Mouse (Mus musculus): ENCODE data around the gene Hoxc10.

Gene Hoxc10

DNA sequence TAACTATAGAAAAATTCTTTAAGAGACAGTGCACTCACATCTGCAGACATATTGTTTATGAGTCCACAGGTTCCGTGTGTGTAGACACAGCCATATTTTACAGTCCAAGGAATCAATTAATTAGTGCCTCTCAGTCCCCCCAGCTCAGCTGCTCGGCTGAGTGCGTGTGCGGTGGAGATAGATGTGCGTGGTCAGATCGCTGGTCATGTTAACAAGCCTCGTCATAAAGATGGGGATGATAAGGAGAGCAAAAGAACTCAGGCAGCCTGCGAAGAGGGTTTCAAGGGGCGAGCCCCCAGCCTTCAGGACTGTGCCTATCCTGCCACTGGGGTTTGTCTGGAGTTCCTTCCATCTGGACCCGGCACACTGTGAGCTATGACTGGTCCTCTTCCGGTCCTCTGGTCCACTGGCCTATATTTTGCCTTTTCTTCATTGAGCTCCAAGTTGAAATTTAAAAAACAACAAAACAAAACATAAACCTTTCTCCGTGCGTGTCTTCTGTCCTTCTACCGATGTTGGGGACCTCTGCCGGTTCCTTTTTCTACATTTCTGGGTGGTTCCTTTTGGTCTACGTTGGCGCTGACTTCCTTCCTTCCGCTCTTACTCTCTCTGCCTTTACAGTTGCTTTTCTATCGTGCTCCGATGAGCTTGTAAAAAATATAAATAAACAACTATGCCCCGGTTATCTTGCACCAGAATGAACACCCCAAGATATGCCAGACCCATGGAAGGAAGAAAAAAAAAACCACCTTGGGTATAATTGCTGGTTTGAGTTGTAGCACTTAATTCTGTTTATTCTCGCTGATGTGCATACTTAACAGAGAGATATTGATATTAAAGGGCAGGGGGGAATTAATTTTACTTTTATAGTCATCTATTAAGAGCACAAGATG is 21.2 kb upstream of the Hoxc10 start:
- DNase-seq: no peak

- no peak for DNase-seq
Observed at GRCm38 (mm10) chr15:102947276-102947675, 19.3 kb upstream of the Hoxc10 start.

- DNase-seq: no peak
Observed at GRCm38 (mm10) chr15:102948842-102949241, 17.8 kb upstream of the Hoxc10 start.

GRCm38 (mm10) chr15:102949696-102950095 is 16.9 kb upstream of the Hoxc10 start:
- no peak for DNase-seq

- DNase-seq: no peak
Observed at GRCm38 (mm10) chr15:102950877-102951276, 15.7 kb upstream of the Hoxc10 start.

DNA sequence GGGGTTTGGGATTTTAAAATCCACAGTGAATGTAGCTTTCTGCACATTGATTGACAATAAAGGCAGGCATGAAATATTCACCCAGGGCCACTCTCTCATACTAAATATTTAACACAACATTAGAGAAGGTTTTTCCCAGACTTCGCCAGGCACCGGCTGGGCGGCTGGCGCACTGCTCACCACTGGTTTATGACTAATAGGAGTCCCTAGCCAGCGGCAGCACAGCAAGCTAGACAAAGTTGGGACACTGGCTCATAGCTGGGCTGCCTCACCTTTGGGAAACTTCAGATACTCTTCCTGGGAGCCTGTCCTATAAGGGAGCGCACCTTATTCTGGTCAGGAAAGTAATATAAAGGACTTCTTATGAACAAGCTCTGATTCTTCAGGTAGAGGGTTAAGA is 13.0 kb upstream of the Hoxc10 start:
- no peak for DNase-seq

DNA sequence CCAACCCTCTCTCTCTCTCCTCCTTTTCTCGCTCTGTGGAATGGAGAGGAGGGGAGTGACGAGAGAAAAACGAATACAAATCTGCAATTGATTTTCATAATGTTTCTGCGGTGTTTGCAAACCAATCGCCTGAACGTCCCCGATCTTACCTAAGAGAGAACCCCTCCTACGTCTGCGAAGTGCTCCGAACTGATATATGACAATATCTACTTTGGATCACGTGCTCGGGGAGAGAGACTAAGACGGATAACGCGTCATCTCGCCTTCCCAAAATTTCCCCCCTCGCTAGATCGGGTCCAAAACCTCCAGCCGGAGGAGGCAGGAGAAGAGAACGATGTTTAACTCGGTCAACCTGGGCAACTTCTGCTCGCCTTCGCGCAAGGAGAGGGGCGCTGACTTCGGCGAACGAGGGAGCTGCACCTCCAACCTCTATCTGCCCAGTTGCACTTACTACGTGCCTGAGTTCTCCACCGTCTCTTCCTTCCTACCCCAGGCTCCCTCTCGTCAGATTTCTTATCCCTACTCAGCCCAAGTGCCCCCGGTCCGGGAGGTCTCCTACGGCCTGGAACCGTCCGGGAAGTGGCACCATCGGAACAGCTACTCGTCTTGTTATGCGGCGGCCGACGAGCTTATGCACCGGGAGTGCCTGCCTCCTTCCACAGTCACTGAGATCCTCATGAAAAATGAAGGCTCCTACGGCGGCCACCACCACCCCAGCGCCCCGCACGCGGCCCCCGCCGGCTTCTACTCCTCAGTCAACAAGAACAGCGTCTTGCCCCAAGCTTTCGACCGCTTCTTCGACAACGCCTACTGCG is 12.2 kb upstream of the Hoxc10 start, which contains the start of gene Hoxc11:
Gene Hoxc11 (plus strand): TSS at position 236 of the 815 bp plus-strand sequence.
- no peak for DNase-seq

GRCm38 (mm10) chr15:102955007-102955382 is 11.6 kb upstream of the Hoxc10 start:
- no peak for DNase-seq

DNA sequence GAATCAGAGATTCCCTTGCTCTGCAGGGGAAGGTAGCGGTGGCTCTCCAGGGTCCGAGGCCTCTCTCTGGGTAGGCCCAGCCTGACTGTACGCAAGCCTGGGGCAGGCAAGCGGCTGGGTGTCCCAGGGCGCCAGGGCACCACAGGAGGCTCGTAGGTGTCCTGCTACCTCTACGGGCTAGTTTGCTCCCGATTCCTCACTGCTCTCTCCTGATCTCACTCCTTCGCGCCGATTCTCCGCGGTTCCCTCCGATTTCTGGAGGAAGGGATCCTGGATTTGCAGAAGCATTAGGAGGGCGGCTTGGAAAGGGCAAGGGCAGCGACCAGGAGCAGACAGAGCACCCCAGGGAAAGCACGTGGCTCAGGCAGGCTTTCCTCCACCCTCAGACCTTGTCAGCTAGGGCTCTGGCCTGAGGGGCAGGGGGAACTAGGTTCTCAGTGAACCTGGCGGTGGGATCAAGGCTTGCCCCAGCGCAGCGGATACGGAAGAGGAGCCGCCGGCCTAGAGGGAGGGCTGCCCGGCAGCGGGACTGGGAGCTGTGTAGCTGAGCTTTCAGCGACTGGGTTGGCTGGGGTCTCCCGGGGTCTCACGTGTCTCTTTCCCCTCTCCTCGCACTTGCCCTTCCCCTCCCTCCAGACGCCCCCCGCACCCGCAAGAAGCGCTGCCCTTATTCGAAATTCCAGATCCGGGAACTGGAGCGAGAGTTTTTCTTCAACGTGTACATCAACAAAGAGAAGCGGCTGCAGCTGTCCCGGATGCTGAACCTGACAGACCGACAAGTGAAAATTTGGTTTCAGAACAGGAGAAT is 10.6 kb upstream of the Hoxc10 start:
- DNase-seq: no peak

DNA sequence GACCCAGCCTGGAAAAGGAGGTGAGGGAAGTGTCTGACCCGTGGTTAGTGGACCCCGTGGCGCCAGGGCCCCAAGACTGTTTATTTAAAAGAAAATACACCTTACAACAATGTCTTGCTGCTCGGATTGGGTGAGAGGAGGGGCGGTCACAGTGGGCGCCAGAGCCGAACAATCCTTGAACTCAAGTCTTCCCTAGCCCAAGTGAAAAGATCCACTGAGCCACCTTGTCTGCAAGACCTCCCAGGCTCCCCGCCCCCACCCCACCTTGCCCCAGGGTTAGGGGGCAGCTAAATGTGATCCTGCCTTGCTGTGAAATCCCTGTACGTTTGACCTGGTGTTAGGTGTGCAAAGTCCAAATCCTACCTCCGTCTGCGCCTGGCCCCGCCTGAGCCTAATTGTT is 9.7 kb upstream of the Hoxc10 start:
- DNase-seq: no peak

- no peak for DNase-seq
Observed at GRCm38 (mm10) chr15:102959663-102960191, 6.9 kb upstream of the Hoxc10 start.

GRCm38 (mm10) chr15:102961728-102962127 is 4.9 kb upstream of the Hoxc10 start:
- DNase-seq: no peak

- DNase-seq: no peak
Observed at GRCm38 (mm10) chr15:102962492-102962891, 4.1 kb upstream of the Hoxc10 start.

- DNase-seq: no peak
Observed at GRCm38 (mm10) chr15:102963259-102963658, 3.3 kb upstream of the Hoxc10 start.

GRCm38 (mm10) chr15:102963671-102964640 is 2.6 kb upstream of the Hoxc10 start:
- no peak for DNase-seq

- no peak for DNase-seq
Observed at GRCm38 (mm10) chr15:102965003-102965891, 1.3 kb upstream of the Hoxc10 start.

- peak; percentile 52 to 63 for DNase-seq
Observed at GRCm38 (mm10) chr15:102965892-102966775, 462 bp upstream of the Hoxc10 start.

- no peak for DNase-seq
Observed at GRCm38 (mm10) chr15:102967312-102967510, 615 bp downstream of the Hoxc10 start, which contains the start of gene Hoxc5. Gene Hoxc5 (plus strand): TSS chr15:102967443.
